Mouse (Mus musculus) kidney, postnatal 0 days (tissue): ENCODE results near the gene Ydjc. TPM values are rescaled to one million over a fixed set of nuclear protein-coding genes. Genes with fewer than 3 reads are reported as not detected.

Experiments
- ATAC-seq: fragments of 200-750 bp; cut with Nextera tagmentation; replicated peaks from 2 replicates; pipeline ENCODE4 v1.8.0; 2017; ENCODE audit warnings: low read depth, moderate number of reproducible peaks, moderate TSS enrichment, moderate library complexity; ENCODE audit not compliant: low FRiP score
- DNase-seq: peaks from one replicate; pipeline ENCODE4 v3.0.0-alpha.2; 2016; ENCODE audit warnings: low spot score
- H3K27ac ChIP-seq: fragments of 300-500 bp; sonication (generic); 2 replicates; pipeline ENCODE4 v1.5.1; 2014; ENCODE audit warnings: mild to moderate bottlenecking
- H3K27me3 ChIP-seq: fragments of 300-500 bp; sonication (generic); 2 replicates; pipeline ENCODE4 v1.6.1; 2014; ENCODE audit warnings: low read length, mixed read lengths; ENCODE audit not compliant: insufficient read depth
- H3K36me3 ChIP-seq: fragments of 300-500 bp; sonication (generic); 2 replicates; pipeline ENCODE4 v1.6.1; 2014; ENCODE audit warnings: low read length, mixed read lengths; ENCODE audit not compliant: insufficient read depth
- H3K4me1 ChIP-seq: fragments of 300-500 bp; sonication (generic); replicated peaks from 2 replicates; pipeline ENCODE4 v1.6.1; 2014; ENCODE audit warnings: antibody characterized with exemption, low read length, mixed read lengths; ENCODE audit not compliant: insufficient read depth
- H3K4me2 ChIP-seq: fragments of 300-500 bp; sonication (generic); 2 replicates; pipeline ENCODE4 v1.6.1; 2014; ENCODE audit warnings: mild to moderate bottlenecking, low read length, moderate library complexity, mixed read lengths
- H3K4me3 ChIP-seq: fragments of 300-500 bp; sonication (generic); replicated peaks from 2 replicates; pipeline ENCODE4 v1.5.1; 2014; ENCODE audit warnings: low read depth, low read length
- H3K9ac ChIP-seq: fragments of 300-500 bp; sonication (generic); 2 replicates; pipeline ENCODE4 v1.6.1; 2014; ENCODE audit warnings: low read depth, low read length
- H3K9me3 ChIP-seq: fragments of 300-500 bp; sonication (generic); replicated peaks from 2 replicates; pipeline ENCODE4 v1.6.1; 2016; ENCODE audit warnings: low read length, inconsistent platforms, mixed read lengths
- CTCF ChIP-seq: IDR thresholded peaks from 2 replicates; pipeline ENCODE4 v1.5.1; 2016; ENCODE audit warnings: antibody characterized with exemption, low read depth, mild to moderate bottlenecking, moderate library complexity
- WGBS: fragments of 180-500 bp; shearing (Covaris S2); extraction: QIAGEN DNeasy Blood & Tissue Kit; methylation state at CpG from one replicate; pipeline ENCODE4 v1.1.7; 2014; 5-methylcytosine and 5-hydroxymethylcytosine counted together
- polyA plus RNA-seq: library from polyadenylated mRNA; unstranded; fragments of >200 nt; fragmentation: Nextera tagmentation; extraction: Ambion mirVana; gene quantifications from 2 replicates; pipeline ENCODE4 v1.2.1, GENCODE M21; 2015

Gene Ydjc
- polyA plus RNA-seq, 1 experiment from 2014 or later, result 9.0 TPM

DNA sequence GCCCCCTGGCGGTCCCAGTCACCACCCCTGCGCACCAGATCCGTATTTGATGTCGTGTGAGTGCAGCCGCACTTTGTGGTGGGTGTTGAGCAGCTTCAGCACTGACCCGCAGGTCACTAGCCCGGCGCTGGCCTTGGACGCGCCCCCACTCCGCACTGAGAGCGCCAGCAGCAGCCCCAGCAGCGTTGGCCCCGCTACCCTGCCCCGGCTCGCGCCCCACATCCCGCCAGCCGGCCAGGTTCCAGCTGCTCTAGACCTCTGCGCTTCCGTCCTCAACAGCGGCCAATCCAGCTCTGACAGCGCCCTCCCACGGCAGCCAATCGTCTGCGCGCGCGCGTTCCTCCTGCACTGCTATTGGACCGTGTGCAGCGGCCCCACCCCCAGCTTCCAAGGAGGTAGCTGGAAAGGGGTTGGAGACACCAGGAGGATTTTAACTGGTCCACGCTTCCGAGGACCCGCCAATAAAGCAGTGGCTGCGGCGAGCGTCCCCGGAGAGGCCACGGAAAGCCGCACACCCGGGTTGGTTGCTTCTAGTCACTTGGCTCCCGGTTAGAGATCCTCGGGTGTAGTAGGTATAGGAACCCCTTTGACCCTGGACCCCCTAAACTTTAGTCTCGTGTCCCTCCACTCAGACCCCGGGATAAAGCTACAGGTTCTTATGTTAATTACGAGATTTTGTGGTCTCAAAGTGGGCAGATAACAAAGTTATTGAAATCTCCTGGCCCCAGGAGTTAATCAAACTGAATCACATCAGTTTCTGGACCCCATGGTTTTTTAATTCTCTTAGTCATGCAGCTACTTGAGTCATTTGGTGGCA, 12.1 kb upstream of the Ydjc start, which contains the start of gene Sdf2l1:
Gene Sdf2l1, minus strand, starts transcription at position 295 of the 817 bp plus-strand sequence.
- under 1% methylated on average over 47 of the region's 47 CpGs for WGBS
- DNase-seq, result peak; percentile 99
- no peaks in the 10 kb centered on the region for H3K27me3 ChIP-seq
- H3K4me2 ChIP-seq, result peak within 1 kb of the TSS; percentile 98
- ATAC-seq, result peak; percentile 99
- peak; percentile 57 for TF ChIP-seq CTCF
- H3K9me3 ChIP-seq, result no peaks in the 10 kb centered on the region
- 0 out of 2 replicates have a peak, but pooled peaks cover 8% of the 10 kb centered on the region for H3K4me1 ChIP-seq
- H3K27ac ChIP-seq, result no peak within 1 kb of the TSS
- no peaks in the 10 kb centered on the region for H3K36me3 ChIP-seq
- H3K9ac ChIP-seq, result peak within 1 kb of the TSS; percentile 68
- H3K4me3 ChIP-seq, result peak within 1 kb of the TSS; percentile 67

DNA sequence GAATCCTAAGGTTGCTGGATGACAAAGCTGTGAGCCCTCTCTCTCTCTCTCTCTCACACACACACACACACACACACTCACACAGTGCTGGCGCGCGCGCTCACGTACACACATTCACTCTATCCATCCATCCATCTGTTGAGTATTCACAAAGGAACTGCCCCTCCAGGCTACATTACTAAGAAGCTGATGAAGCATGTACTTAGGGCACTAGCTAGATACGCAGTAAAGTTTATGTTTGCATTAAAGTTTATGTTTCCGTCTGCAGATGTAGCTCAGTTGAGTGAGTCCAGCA, 11.6 kb upstream of the Ydjc start:
- no peaks in the 10 kb centered on the region for H3K27me3 ChIP-seq
- H3K4me1 ChIP-seq, result 0 out of 2 replicates have a peak, but pooled peaks cover 8% of the 10 kb centered on the region
- ATAC-seq, result no peak
- no peak for TF ChIP-seq CTCF
- peak overlapping the region; percentile 44; the same call in 1 of the 2 replicates for H3K9ac ChIP-seq
- no peaks in the 10 kb centered on the region for H3K36me3 ChIP-seq
- H3K4me3 ChIP-seq, result peak overlapping the region; percentile 67; the same call in 1 of the 2 replicates
- WGBS, result 32% methylated on average over 7 of the region's 7 CpGs
- no peak for DNase-seq
- no peaks in the 10 kb centered on the region for H3K9me3 ChIP-seq
- peak overlapping the region; percentile 98 for H3K4me2 ChIP-seq
- no peak overlapping the region for H3K27ac ChIP-seq

DNA sequence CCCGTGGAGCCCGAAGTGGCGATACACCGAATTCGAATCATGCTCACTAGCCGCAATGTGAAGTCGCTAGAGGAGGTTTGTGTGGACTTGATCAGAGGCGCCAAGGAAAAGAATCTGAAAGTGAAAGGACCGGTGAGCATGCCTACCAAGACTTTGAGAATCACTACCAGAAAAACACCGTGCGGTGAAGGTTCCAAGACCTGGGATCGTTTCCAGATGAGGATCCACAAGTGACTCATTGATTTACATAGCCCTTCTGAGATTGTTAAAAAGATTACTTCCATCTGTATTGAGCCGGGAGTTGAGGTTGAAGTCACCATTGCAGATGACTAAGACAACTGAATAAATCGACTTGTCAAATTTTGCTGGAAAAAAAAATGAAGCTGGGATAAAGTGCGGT, 7.1 kb upstream of the Ydjc start:
- DNase-seq, result no peak
- no peak overlapping the region for H3K4me2 ChIP-seq
- ATAC-seq, result no peak
- no peak overlapping the region for H3K27ac ChIP-seq
- H3K9me3 ChIP-seq, result no peaks in the 10 kb centered on the region
- no peak overlapping the region for H3K4me3 ChIP-seq
- no peaks in the 10 kb centered on the region for H3K36me3 ChIP-seq
- TF ChIP-seq CTCF, result no peak
- no peaks in the 10 kb centered on the region for H3K27me3 ChIP-seq
- WGBS, result 83% methylated on average over 15 of the region's 15 CpGs
- H3K9ac ChIP-seq, result no peak overlapping the region
- H3K4me1 ChIP-seq, result no peaks in the 10 kb centered on the region

DNA sequence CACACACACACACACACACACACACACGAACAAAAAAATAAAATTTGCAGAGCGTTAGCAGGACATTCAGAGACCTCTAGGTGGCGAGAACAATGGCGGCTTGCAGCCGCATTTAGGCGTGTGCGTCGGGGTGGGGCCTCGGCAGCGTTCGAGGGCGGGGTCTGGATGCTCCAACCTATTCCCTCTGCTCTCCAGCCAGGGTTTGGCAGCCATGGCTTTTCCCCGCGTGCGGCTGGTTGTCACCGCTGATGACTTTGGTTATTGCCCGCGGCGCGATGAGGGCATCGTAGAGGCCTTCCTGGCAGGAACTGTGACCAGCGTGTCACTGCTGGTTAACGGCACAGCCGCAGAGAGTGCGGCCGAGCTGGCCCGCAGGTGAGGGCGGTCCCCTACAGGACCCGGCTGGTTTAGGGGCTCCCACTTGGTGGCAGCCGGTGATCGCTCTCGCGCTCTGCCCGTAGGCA, 2.4 kb downstream of the Ydjc start, which contains the start of gene Ccdc116:
Gene Ccdc116, minus strand, starts transcription at position 458 of the 464 bp plus-strand sequence.
- H3K4me2 ChIP-seq, result peak within 1 kb of the TSS; percentile 98
- H3K4me1 ChIP-seq, result peaks cover 13% of the 10 kb centered on the region
- no peaks in the 10 kb centered on the region for H3K9me3 ChIP-seq
- H3K9ac ChIP-seq, result peak within 1 kb of the TSS; percentile 41
- no peaks in the 10 kb centered on the region for H3K27me3 ChIP-seq
- H3K4me3 ChIP-seq, result peak within 1 kb of the TSS; percentile 52
- peak within 1 kb of the TSS; percentile 13; the same call in 1 of the 2 replicates for H3K27ac ChIP-seq
- ATAC-seq, result peak; percentile 78
- peak; percentile 67 for TF ChIP-seq CTCF
- DNase-seq, result peak; percentile 95
- WGBS, result under 1% methylated on average over 33 of the region's 34 CpGs
- H3K36me3 ChIP-seq, result 0 out of 2 replicates have a peak, but pooled peaks cover 3% of the 10 kb centered on the region

DNA sequence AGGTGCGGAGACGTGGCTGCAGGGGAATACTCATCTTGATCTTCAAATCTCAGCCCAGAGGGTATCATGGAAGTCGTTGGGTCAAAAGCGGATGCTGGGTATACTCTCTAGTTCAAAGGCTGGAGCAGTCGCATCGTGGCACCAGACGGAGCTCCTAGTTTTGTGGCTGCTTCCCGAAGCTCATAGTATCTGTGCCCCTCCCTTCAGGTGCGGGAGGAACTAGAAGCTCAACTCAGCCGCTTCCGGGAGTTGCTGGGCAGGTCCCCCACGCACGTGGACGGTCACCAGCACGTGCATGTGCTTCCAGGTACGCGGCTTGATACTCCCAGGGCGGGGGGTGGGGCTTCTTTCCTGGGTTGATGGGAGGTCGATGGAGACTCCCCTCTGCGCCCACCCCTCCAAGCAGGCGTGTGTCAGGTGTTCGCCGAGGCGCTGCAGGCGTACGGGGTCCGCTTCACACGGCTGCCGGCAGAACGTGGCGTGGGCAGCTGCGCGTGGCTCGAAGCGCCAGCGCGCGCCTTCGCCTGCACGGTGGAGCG, 3.0 kb downstream of the Ydjc start:
- Histone ChIP-seq H3K4me2 (peak overlapping the region; percentile 98), H3K27me3 (no peaks in the 10 kb centered on the region), H3K27ac (no peak overlapping the region), H3K36me3 (peaks cover 9% of the 10 kb centered on the region; the same call in 1 of the 2 replicates), H3K4me1 (peaks cover 13% of the 10 kb centered on the region), H3K9me3 (no peaks in the 10 kb centered on the region), H3K9ac (peak overlapping the region; percentile 41), H3K4me3 (peak overlapping the region; percentile 52)
- no peak for TF ChIP-seq CTCF
- WGBS, result under 1% methylated on average over 41 of the region's 41 CpGs
- DNase-seq (peak; percentile 18), ATAC-seq (peak; percentile 14; the same call in 1 of the 2 replicates)

DNA sequence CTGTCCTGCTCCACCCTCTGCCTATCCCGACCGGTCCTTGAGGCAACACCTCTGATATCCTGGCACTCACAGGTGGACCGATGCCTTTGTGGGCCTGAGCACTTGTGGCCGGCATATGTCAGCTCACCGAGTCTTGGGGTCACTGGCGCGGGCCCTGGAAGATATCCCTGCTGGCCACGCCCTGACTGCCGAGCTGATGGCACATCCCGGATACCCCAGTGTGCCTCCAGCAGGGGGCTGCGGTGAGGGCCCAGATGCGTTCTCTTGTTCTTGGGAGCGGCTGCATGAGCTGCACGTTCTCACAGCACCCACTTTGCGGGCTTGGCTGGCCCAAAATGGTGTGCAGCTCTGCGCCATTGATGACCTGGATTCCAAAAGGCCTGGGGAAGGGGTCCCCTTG, 3.7 kb downstream of the Ydjc start:
- DNase-seq (peak; percentile 47), ATAC-seq (peak; percentile 18; the same call in 1 of the 2 replicates)
- Histone ChIP-seq H3K4me3 (peak overlapping the region; percentile 52), H3K4me2 (peak overlapping the region; percentile 98), H3K27ac (no peak overlapping the region), H3K9me3 (no peaks in the 10 kb centered on the region), H3K36me3 (peaks cover 15% of the 10 kb centered on the region; the same call in 1 of the 2 replicates), H3K4me1 (peaks cover 13% of the 10 kb centered on the region), H3K9ac (peak overlapping the region; percentile 41; the same call in 1 of the 2 replicates), H3K27me3 (no peaks in the 10 kb centered on the region)
- WGBS, result 14% methylated on average over 16 of the region's 16 CpGs
- TF ChIP-seq CTCF, result peak; percentile 56
